In the genomic region with DNA sequence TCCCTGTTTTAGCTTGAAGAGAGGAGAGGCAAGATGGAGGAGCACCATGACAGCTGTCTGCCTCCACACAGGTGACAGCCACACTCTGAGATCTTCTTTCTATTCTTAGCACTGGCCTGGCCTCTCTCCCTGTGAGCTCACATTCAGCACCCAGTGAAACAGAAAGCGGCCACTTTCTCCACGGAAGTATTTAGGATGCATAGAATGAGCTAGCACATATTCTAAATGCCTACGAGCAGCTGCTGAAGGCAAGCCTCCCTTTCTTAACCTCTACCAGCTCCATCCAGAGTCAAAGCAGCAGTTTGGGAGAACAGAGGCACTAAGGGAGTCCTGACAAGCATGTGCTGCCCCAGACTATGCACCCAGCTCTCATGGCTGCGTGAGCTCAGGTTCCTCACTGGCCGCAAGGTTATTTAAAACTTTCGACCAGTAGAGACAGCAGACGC, we compare ENCODE assay signal across 15 mouse cellular contexts. TPM values are rescaled to one million over a fixed set of nuclear protein-coding genes. Genes with fewer than 3 reads are reported as not detected.
DNase-seq lines count a peak whose midpoint lies in the region; ATAC-seq lines count a peak whose summit lies in the region.
"Had no signal": no experiment of that assay in that cellular context is flagged by ENCODE, and none has a peak within 500 bp of the region (broad histone marks: within the 10 kb centered on the region; RNA-seq: fewer than 3 reads in every experiment).

No protein-coding gene starts in this region.

- H3K36me3 ChIP-seq in limb, embryonic 13.5 days = no peaks in the 10 kb centered on the region
- no peaks in the 10 kb centered on the region for H3K36me3 ChIP-seq in limb, embryonic 10.5 days
- no peaks in the 10 kb centered on the region for H3K36me3 ChIP-seq in embryonic facial prominence, embryonic 14.5 days (ENCODE audit: control insufficient read depth, insufficient read depth, low read length)
- no peaks in the 10 kb centered on the region for H3K36me3 ChIP-seq in liver, embryonic 12.5 days
- H3K36me3 ChIP-seq: embryonic facial prominence, embryonic 13.5 days; hindbrain, embryonic 15.5 days; kidney, embryonic 15.5 days; lung, embryonic 15.5 days had no signal

- no peak overlapping the region for H3K4me3 ChIP-seq in limb, embryonic 13.5 days
- H3K4me3 ChIP-seq in limb, embryonic 10.5 days = no peak overlapping the region
- no peak overlapping the region for H3K4me3 ChIP-seq in embryonic facial prominence, embryonic 14.5 days (ENCODE audit: low read depth, low read length)
- H3K4me3 ChIP-seq in liver, embryonic 12.5 days = no peak overlapping the region
- H3K4me3 ChIP-seq: embryonic facial prominence, embryonic 13.5 days; hindbrain, embryonic 15.5 days; kidney, embryonic 15.5 days; lung, embryonic 15.5 days had no signal

- H3K27me3 ChIP-seq in limb, embryonic 13.5 days = no peaks in the 10 kb centered on the region
- no peaks in the 10 kb centered on the region for H3K27me3 ChIP-seq in limb, embryonic 10.5 days (ENCODE audit: low read depth, poor library complexity, severe bottlenecking)
- no peaks in the 10 kb centered on the region for H3K27me3 ChIP-seq in embryonic facial prominence, embryonic 14.5 days (replicated peaks; ENCODE audit: control insufficient read depth, insufficient read depth, low read length)
- H3K27me3 ChIP-seq in liver, embryonic 12.5 days (replicated peaks) = 0 out of 2 replicates have a peak, but pooled peaks cover 3% of the 10 kb centered on the region
- H3K27me3 ChIP-seq: embryonic facial prominence, embryonic 13.5 days; hindbrain, embryonic 15.5 days; kidney, embryonic 15.5 days; lung, embryonic 15.5 days had no signal

- H3K9me3 ChIP-seq in limb, embryonic 13.5 days = no peaks in the 10 kb centered on the region
- no peaks in the 10 kb centered on the region for H3K9me3 ChIP-seq in limb, embryonic 10.5 days (replicated peaks)
- no peaks in the 10 kb centered on the region for H3K9me3 ChIP-seq in embryonic facial prominence, embryonic 14.5 days (ENCODE audit: control insufficient read depth, low read length)
- H3K9me3 ChIP-seq in liver, embryonic 12.5 days (replicated peaks) = no peaks in the 10 kb centered on the region
- H3K9me3 ChIP-seq: embryonic facial prominence, embryonic 13.5 days; hindbrain, embryonic 15.5 days; kidney, embryonic 15.5 days; lung, embryonic 15.5 days had no signal

- WGBS in limb, embryonic 13.5 days = 64% methylated on average over 7 of the region's 7 CpGs
- 76% methylated on average over 7 of the region's 7 CpGs for WGBS in limb, embryonic 10.5 days
- 52% methylated on average over 7 of the region's 7 CpGs for WGBS in embryonic facial prominence, embryonic 14.5 days
- WGBS in liver, embryonic 12.5 days (ENCODE audit: insufficient replicate concordance) = 57% methylated on average over 7 of the region's 7 CpGs

- H3K4me2 ChIP-seq in limb, embryonic 13.5 days (replicated peaks) = no peak overlapping the region
- no peak overlapping the region for H3K4me2 ChIP-seq in embryonic facial prominence, embryonic 14.5 days (ENCODE audit: low read depth, low read length)
- no peak overlapping the region for H3K4me2 ChIP-seq in liver, embryonic 12.5 days
- H3K4me2 ChIP-seq: embryonic facial prominence, embryonic 13.5 days; hindbrain, embryonic 15.5 days; kidney, embryonic 15.5 days; lung, embryonic 15.5 days had no signal

- no peak overlapping the region for H3K9ac ChIP-seq in limb, embryonic 13.5 days
- no peak overlapping the region for H3K9ac ChIP-seq in embryonic facial prominence, embryonic 14.5 days (ENCODE audit: low read depth, low read length)
- H3K9ac ChIP-seq in liver, embryonic 12.5 days = no peak overlapping the region
- H3K9ac ChIP-seq: embryonic facial prominence, embryonic 13.5 days; hindbrain, embryonic 15.5 days; kidney, embryonic 15.5 days; lung, embryonic 15.5 days had no signal

- no peaks in the 10 kb centered on the region for H3K4me1 ChIP-seq in limb, embryonic 13.5 days
- peaks cover 5% of the 10 kb centered on the region; the same call in 1 of the 2 replicates for H3K4me1 ChIP-seq in limb, embryonic 10.5 days
- no peaks in the 10 kb centered on the region; the same call in 1 of the 2 replicates for H3K4me1 ChIP-seq in embryonic facial prominence, embryonic 14.5 days (ENCODE audit: control insufficient read depth, insufficient read depth, low read length)
- H3K4me1 ChIP-seq in liver, embryonic 12.5 days = no peaks in the 10 kb centered on the region
- H3K4me1 ChIP-seq: kidney, embryonic 15.5 days; lung, embryonic 15.5 days had no signal

- DNase-seq in limb, embryonic 10.5 days (ENCODE audit: low spot score) = no peak
- DNase-seq in embryonic facial prominence, embryonic 14.5 days (ENCODE audit: low spot score) = peak; percentile 65
- DNase-seq in heart, adult 8-10 months (ENCODE audit: low spot score) = peak; percentile 31
- no peak for DNase-seq in spleen, postnatal 14 days (ENCODE audit: low spot score in 2 of 2)
- DNase-seq: cerebellum, adult 2 months; midbrain, embryonic 14.5 days; spleen, adult 18-20 months; thymus, adult 18-20 months had no signal

- peak; percentile 77 for ATAC-seq in limb, embryonic 13.5 days (ENCODE audit: low FRiP score, low read depth)
- ATAC-seq in embryonic facial prominence, embryonic 14.5 days (ENCODE audit: low read depth) = peak; percentile 74
- peak; percentile 47; the same call in 1 of the 2 replicates for ATAC-seq in megakaryocyte, adult 5-6 weeks (ENCODE audit: poor library complexity, severe bottlenecking)
- no peak for ATAC-seq in liver, embryonic 12.5 days

- no peak overlapping the region for H3K27ac ChIP-seq in limb, embryonic 13.5 days
- no peak overlapping the region for H3K27ac ChIP-seq in limb, embryonic 10.5 days
- no peak overlapping the region for H3K27ac ChIP-seq in embryonic facial prominence, embryonic 14.5 days (replicated peaks; ENCODE audit: low read depth, low read length)
- no peak overlapping the region for H3K27ac ChIP-seq in liver, embryonic 12.5 days
- H3K27ac ChIP-seq: embryonic facial prominence, embryonic 13.5 days; hindbrain, embryonic 15.5 days; kidney, embryonic 15.5 days; lung, embryonic 15.5 days had no signal

RNA-seq across cellular contexts. Expression of gene Hspb3, which starts 1.6 kb away (rescaled TPM):
- polyA plus RNA-seq in limb, embryonic 13.5 days (2015; fragmentation: Nextera tagmentation; extraction: Ambion mirVana) = 10.9 TPM in 2 replicates
- not detected in 2 replicates for polyA plus RNA-seq in limb, embryonic 10.5 days (2016; fragmentation: Nextera tagmentation; extraction: Ambion mirVana)
- 20.2 and 29.3 TPM in 2 replicates for polyA plus RNA-seq in embryonic facial prominence, embryonic 14.5 days (2014; fragmentation: Nextera tagmentation; extraction: Ambion mirVana)
- 10 to 100 TPM; 15.4 to 22.3 (median 18.7) TPM for total RNA-seq in heart, adult 8-10 months (2022)
- total RNA-seq in megakaryocyte, adult 5-6 weeks (2015) = not detected in 2 replicates
- total RNA-seq in megakaryocyte, adult 5-6 weeks (2017) = not detected in 2 replicates
- polyA plus RNA-seq in liver, embryonic 12.5 days (2016; fragmentation: Nextera tagmentation; extraction: Ambion mirVana) = 0.15 and 0.18 TPM in 2 replicates

RNA-seq across cellular contexts. Expression of gene Snx18, which starts 43.5 kb away (rescaled TPM):
- 23.2 and 23.5 TPM in 2 replicates for polyA plus RNA-seq in limb, embryonic 13.5 days (2015; fragmentation: Nextera tagmentation; extraction: Ambion mirVana)
- polyA plus RNA-seq in limb, embryonic 10.5 days (2016; fragmentation: Nextera tagmentation; extraction: Ambion mirVana) = 21.6 and 22.5 TPM in 2 replicates
- polyA plus RNA-seq in embryonic facial prominence, embryonic 14.5 days (2014; fragmentation: Nextera tagmentation; extraction: Ambion mirVana) = 31.5 and 33.8 TPM in 2 replicates
- total RNA-seq in heart, adult 8-10 months (2022) = 10 to 100 TPM; 16.4 to 18.9 (median 18.0) TPM
- total RNA-seq in megakaryocyte, adult 5-6 weeks (2015) = 61.3 and 66.5 TPM in 2 replicates
- 64.9 and 75.6 TPM in 2 replicates for total RNA-seq in megakaryocyte, adult 5-6 weeks (2017)
- 12.3 and 12.8 TPM in 2 replicates for polyA plus RNA-seq in liver, embryonic 12.5 days (2016; fragmentation: Nextera tagmentation; extraction: Ambion mirVana)

Comparison
In these comparisons a context has a peak if more than half of its experiments do, and no peak if none do; other contexts are left out.
1. RNA of gene Hspb3, which starts 1.6 kb away (polyA plus RNA-seq): 20.2 to 29.3 TPM in embryonic facial prominence, embryonic 14.5 days and 10.9 TPM in limb, embryonic 13.5 days; 0.15 to 0.18 TPM in liver, embryonic 12.5 days and not detected in limb, embryonic 10.5 days; every median in the first group is over 10 times any median in the second.
2. DNase-seq: peak in embryonic facial prominence, embryonic 14.5 days (single experiment) and heart, adult 8-10 months (single experiment); none in limb, embryonic 10.5 days (single experiment) and spleen, postnatal 14 days (0 of 2).